Mouse (Mus musculus) gastrocnemius, postnatal 10 days (tissue): ENCODE measurements at regions not wholly inside any gene's neighbourhood (a gene's known extent, or its start where the extent isn't known, plus 50 kb on each side); places are given as distances from the start of the nearest gene placed in this dataset.

Source experiments
- DNase-seq: peaks from one replicate; pipeline ENCODE4 v3.0.0; 2021; ENCODE audit warnings: mixed read lengths

DNA sequence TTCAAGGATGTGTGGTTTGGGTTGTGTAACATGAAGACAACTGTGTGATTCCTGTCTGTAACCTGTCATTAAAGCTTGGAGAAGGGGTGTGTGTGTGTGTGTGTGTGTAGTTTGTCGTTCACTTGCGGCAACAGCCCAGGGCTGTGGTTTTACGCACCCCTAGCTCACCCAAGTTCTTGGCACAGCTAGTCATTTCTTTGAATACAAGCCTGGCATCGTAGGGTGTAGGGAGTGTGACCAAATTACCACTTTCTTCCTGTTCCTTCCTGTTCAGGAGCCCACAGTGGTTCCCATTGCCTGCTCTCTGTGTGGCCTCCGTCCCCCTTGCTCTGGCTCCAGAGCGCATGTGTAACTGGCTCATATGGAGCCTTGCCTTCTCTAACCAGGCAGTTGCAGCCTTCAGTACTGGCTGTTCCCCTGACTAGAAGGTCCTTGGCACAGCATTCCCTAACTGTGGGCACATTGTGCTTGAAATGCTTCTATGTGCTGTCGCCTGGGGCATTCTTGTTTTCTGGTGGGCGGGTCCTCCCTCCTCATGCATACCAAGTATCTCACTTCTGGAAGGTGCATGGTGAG, 167.4 kb upstream of the Ubr2 start:
- DNase-seq = no peak

GRCm38 (mm10) chr17:47176328-47176727, 166.0 kb upstream of the Ubr2 start:
- no peak for DNase-seq

DNA sequence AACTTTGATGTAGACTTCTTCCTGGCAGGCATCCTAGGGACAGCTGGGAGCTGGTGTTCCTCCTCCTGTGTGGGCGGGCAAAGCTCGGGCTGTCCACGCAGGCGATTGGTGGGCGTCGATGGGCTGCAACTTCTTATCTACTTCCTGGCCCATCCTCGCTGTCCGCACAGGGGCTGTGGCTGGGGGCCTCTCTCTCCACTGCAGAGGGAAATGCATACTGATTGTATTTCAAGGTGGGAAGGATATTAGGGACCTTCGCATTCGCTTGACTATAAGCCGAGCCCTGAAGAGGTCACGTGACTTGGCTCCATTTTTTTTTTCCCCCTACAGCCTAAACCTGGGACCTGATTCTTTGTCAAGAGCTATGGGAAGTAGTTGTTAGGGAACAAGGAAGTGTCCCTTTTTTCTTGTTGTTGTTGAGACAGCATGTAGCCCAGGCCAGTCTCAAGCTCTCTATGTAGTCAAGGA, 164.4 kb upstream of the Ubr2 start:
- DNase-seq = peak; percentile 77

DNA sequence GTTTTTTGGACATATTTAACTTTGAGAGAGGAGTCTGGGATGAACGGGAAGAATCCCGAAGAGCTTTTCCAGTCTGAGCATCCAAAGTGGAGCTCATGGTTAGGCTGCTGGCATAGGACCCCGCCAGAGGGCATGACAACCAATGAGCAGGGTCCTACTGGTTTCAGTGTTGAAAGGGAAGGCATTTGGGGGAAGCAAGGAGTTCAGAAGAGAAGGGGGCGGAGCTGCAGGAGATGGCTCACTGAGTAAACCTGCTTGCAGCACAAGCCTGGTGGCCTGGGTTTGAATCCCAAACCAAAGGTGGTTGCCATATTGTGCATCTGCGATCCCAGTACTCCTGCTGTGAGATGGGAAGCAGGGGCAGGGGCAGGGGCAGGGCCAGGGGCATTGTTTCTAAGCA, 161.4 kb upstream of the Ubr2 start:
- no peak for DNase-seq

GRCm38 (mm10) chr17:47170978-47171593, 160.7 kb upstream of the Ubr2 start:
- no peak for DNase-seq

- peak; percentile 50 for DNase-seq
Observed at GRCm38 (mm10) chr17:47168105-47168504, 157.7 kb upstream of the Ubr2 start.

- no peak for DNase-seq
Observed at GRCm38 (mm10) chr17:47163677-47164340, 153.5 kb upstream of the Ubr2 start.

GRCm38 (mm10) chr17:47162459-47162858, 152.1 kb upstream of the Ubr2 start:
- DNase-seq = no peak

GRCm38 (mm10) chr17:47156237-47156636, 145.9 kb upstream of the Ubr2 start:
- DNase-seq = no peak

GRCm38 (mm10) chr17:47151557-47152278, 141.4 kb upstream of the Ubr2 start:
- DNase-seq = no peak

GRCm38 (mm10) chr17:47151193-47151556, 140.8 kb upstream of the Ubr2 start:
- no peak for DNase-seq

DNA sequence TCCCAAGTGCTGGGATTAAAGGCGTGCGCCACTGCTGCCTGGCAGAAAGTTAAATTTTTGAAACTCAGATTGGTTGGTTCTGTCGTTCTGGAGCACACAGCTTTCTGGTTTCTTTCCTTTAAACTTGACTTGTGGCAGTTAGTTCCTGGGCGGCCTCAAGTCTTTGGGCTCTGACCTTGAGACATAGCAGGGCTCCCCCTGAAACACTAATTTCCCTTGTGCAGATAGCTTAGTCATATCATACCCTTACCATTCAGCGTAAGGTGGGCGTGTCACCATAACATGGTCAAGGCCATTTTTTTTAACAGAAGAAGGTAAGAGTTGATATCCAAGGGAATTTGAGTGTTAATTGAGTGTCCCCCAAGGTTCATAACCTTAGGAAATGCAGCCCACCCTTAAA, 140.3 kb upstream of the Ubr2 start:
- no peak for DNase-seq

- DNase-seq = no peak
Observed at GRCm38 (mm10) chr17:47149662-47150061, 139.3 kb upstream of the Ubr2 start.

DNA sequence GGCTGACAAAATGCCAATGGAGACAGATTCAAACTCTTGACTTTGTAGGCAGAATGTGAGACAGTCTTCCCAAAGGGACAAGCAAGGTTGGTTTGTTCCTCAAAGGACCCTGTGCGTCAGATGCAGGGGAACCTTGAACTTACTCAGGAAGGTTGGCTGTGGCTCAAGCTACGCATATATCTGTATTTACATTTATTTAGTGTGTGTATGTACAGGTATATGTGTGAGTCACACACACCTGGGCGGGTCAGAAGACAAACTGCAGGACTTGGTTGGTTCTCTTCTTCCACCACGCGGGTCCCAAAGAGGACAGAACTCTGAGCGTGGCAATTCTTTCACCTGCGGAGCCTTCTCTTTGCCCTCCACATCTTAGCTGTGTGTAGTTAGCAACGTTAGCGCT, 138.8 kb upstream of the Ubr2 start:
- DNase-seq = no peak

- DNase-seq = no peak
Observed at GRCm38 (mm10) chr17:47146640-47147039, 136.3 kb upstream of the Ubr2 start.

DNA sequence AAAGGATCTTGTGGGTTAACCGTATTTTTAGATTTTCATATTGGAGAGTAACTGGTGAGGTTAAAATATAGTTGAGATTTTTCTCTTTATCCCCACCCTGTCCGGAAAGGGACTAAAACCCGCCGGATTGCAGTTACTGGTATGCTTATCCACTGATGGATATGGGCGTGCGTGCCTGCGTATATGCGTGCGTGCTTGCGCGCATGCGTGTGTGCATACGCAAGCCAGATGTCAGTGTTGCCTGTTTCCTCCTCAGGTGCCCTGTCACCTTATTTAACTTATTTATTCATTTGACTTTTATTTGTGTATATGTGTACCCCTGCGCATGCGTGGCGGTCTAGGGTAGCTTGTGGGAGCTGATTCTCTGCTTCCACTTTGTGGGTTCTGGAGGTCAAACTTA, 135.2 kb upstream of the Ubr2 start:
- no peak for DNase-seq

- no peak for DNase-seq
Observed at GRCm38 (mm10) chr17:47144996-47145395, 134.6 kb upstream of the Ubr2 start.

- DNase-seq = no peak
Observed at GRCm38 (mm10) chr17:47144460-47144859, 134.1 kb upstream of the Ubr2 start.

DNA sequence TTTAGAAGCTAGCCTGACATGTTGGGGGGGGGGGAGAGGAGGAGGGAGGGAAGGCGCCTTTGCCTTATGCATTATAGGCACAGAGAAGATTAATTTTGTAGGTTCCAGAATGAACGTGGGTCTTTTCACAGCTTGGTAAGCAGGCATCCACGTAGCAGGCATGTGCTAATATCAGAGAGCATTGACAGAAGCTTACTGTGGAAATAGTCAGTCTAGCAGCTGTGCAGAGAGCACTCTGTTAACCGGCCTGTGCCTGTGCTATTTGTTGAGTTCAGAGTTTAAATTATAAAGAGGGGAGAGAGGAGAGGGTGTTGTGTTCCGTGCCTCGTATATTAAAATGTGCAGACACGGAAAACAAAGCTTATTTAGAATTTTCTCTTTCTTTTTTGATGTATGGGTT, 133.5 kb upstream of the Ubr2 start:
- no peak for DNase-seq

DNA sequence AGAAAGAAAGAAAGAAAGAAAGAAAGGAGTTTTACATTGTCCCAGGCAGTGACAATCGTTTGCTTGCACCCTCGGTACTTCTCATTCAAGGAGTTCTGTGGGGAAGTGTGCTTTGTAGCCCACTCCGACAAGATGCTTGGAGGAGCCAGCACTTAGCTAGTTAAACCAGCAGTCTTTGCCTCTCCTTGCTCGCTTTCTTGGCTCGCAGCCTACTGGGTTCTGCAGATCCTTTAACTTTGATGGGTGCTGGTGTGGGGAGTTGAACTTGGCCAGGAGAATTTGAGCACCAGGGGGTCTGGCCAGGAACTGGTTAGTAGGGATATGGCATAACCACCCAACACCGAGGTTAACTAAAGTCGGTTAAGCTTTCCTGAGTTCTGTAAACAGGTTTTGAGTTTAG, 132.5 kb upstream of the Ubr2 start:
- no peak for DNase-seq

- no peak for DNase-seq
Observed at GRCm38 (mm10) chr17:47142276-47142675, 131.9 kb upstream of the Ubr2 start.

- no peak for DNase-seq
Observed at GRCm38 (mm10) chr17:47141843-47142215, 131.5 kb upstream of the Ubr2 start.
